Mouse (Mus musculus): ENCODE results near the gene Wnt3. TPM values are rescaled to one million over a fixed set of nuclear protein-coding genes. Genes with fewer than 3 reads are reported as not detected.
A peak's percentile ranks its signal among the peaks of the same experiment; 100 is the strongest.

Gene Wnt3
- polyA plus RNA-seq, 1 experiment from 2014 or later: 0.51 TPM

- Histone ChIP-seq H3K36me3 (ENCODE audit: control insufficient read depth, insufficient read depth) (no peaks in the 10 kb centered on the region), H3K27me3 (replicated peaks; ENCODE audit: control insufficient read depth, insufficient read depth, low read length) (peaks cover 23% of the 10 kb centered on the region), H3K4me2 (replicated peaks; ENCODE audit: low read depth) (no peak overlapping the region), H3K4me3 (ENCODE audit: low read depth, low read length) (no peak overlapping the region), H3K9me3 (ENCODE audit: control insufficient read depth) (peaks cover 3% of the 10 kb centered on the region; the same call in 1 of the 2 replicates), H3K4me1 (replicated peaks; ENCODE audit: control insufficient read depth, insufficient read depth, low read length) (peaks cover 11% of the 10 kb centered on the region; the same call in 1 of the 2 replicates), H3K9ac (ENCODE audit: low read depth, low read length) (no peak overlapping the region), H3K27ac (ENCODE audit: low read depth, low read length) (no peak overlapping the region)
- no peak for ATAC-seq
- 80% methylated on average over 11 of the region's 11 CpGs for WGBS
- no peak for TF ChIP-seq CTCF (IDR thresholded peaks at IDR 0.05; ENCODE audit: low read depth)
Observed at GRCm38 (mm10) chr11:103804126-103804525, 30.2 kb downstream of the Wnt3 start.

- H3K27me3 ChIP-seq (replicated peaks; ENCODE audit: control insufficient read depth, insufficient read depth, low read length): peaks cover 30% of the 10 kb centered on the region
- no peak for ATAC-seq
- 78% methylated on average over 4 of the region's 4 CpGs for WGBS
- H3K4me1 ChIP-seq (replicated peaks; ENCODE audit: control insufficient read depth, insufficient read depth, low read length): peaks cover 5% of the 10 kb centered on the region; the same call in 1 of the 2 replicates
- H3K4me3 ChIP-seq (ENCODE audit: low read depth, low read length): no peak overlapping the region
- no peak overlapping the region for H3K4me2 ChIP-seq (replicated peaks; ENCODE audit: low read depth)
- no peaks in the 10 kb centered on the region for H3K36me3 ChIP-seq (ENCODE audit: control insufficient read depth, insufficient read depth)
- H3K9me3 ChIP-seq (ENCODE audit: control insufficient read depth): peaks cover 3% of the 10 kb centered on the region; the same call in 1 of the 2 replicates
- H3K9ac ChIP-seq (ENCODE audit: low read depth, low read length): no peak overlapping the region
- TF ChIP-seq CTCF (IDR thresholded peaks at IDR 0.05; ENCODE audit: low read depth): no peak
- H3K27ac ChIP-seq (ENCODE audit: low read depth, low read length): no peak overlapping the region
Observed at GRCm38 (mm10) chr11:103804804-103805203, 30.9 kb downstream of the Wnt3 start.

GRCm38 (mm10) chr11:103807966-103808365 lies 34.0 kb downstream of the Wnt3 start:
- Histone ChIP-seq H3K9me3 (ENCODE audit: control insufficient read depth) (peaks cover 3% of the 10 kb centered on the region; the same call in 1 of the 2 replicates), H3K27me3 (replicated peaks; ENCODE audit: control insufficient read depth, insufficient read depth, low read length) (peaks cover 58% of the 10 kb centered on the region), H3K27ac (ENCODE audit: low read depth, low read length) (no peak overlapping the region), H3K4me3 (ENCODE audit: low read depth, low read length) (no peak overlapping the region), H3K36me3 (ENCODE audit: control insufficient read depth, insufficient read depth) (no peaks in the 10 kb centered on the region), H3K4me2 (replicated peaks; ENCODE audit: low read depth) (no peak overlapping the region), H3K4me1 (replicated peaks; ENCODE audit: control insufficient read depth, insufficient read depth, low read length) (no peaks in the 10 kb centered on the region), H3K9ac (ENCODE audit: low read depth, low read length) (no peak overlapping the region)
- no peak for TF ChIP-seq CTCF (IDR thresholded peaks at IDR 0.05; ENCODE audit: low read depth)
- WGBS: 40% methylated on average over 12 of the region's 12 CpGs
- ATAC-seq: no peak

DNA sequence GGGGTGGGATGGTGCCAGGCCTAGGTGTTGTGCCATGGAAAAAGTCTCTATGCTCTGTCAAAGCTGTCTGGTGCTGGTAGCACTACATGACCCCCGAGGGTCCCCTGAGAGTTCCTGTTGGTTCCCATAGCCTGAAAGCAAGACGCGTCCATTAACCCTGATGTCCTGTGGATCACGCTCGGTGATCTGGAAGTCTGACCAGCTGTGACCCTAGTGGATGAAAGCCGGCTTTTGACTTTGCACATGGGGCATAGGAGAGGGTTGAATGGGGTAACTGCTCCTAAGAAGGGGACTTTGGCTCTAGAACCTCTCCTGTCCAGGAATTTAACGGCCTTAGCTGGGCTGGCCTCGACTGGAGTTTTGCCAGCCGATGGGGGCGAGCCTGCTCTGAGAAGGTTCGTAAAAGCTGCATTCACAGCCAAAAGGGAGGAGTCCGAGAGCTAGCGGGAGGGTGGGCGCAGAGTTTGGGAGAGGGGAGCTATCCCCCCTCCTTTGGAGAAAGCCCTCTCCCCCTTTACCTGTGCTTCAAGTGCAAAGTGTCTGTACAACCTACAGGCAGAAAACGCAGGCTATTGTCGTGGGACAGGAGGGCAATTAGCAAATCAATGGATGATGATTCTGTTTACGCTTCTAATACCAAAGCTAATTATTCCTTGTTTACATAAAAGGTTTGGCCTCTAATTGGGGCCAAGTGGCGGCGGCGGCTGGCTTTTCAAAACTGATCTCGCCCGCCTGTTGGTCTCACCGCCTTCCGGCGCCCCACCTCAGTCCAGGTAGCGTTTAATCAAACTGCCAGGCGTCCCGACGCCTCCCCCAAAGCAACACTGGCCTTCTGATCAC lies 35.0 kb downstream of the Wnt3 start:
- no peak overlapping the region for H3K9ac ChIP-seq (ENCODE audit: low read depth, low read length)
- H3K4me1 ChIP-seq (replicated peaks; ENCODE audit: control insufficient read depth, insufficient read depth, low read length): no peaks in the 10 kb centered on the region
- peaks cover 58% of the 10 kb centered on the region for H3K27me3 ChIP-seq (replicated peaks; ENCODE audit: control insufficient read depth, insufficient read depth, low read length)
- 12% methylated on average over 29 of the region's 29 CpGs for WGBS
- ATAC-seq: no peak
- peak overlapping the region; percentile 99 for H3K4me2 ChIP-seq (replicated peaks; ENCODE audit: low read depth)
- peaks cover 3% of the 10 kb centered on the region; the same call in 1 of the 2 replicates for H3K9me3 ChIP-seq (ENCODE audit: control insufficient read depth)
- H3K4me3 ChIP-seq (ENCODE audit: low read depth, low read length): peak overlapping the region; percentile 57
- H3K36me3 ChIP-seq (ENCODE audit: control insufficient read depth, insufficient read depth): no peaks in the 10 kb centered on the region
- TF ChIP-seq CTCF (IDR thresholded peaks at IDR 0.05; ENCODE audit: low read depth): no peak
- no peak overlapping the region for H3K27ac ChIP-seq (ENCODE audit: low read depth, low read length)

GRCm38 (mm10) chr11:103809611-103810598 lies 36.0 kb downstream of the Wnt3 start:
- Histone ChIP-seq H3K36me3 (ENCODE audit: control insufficient read depth, insufficient read depth) (no peaks in the 10 kb centered on the region), H3K4me1 (replicated peaks; ENCODE audit: control insufficient read depth, insufficient read depth, low read length) (0 out of 2 replicates have a peak, but pooled peaks cover under 1% of the 10 kb centered on the region), H3K27ac (ENCODE audit: low read depth, low read length) (no peak overlapping the region), H3K4me2 (replicated peaks; ENCODE audit: low read depth) (peak overlapping the region; percentile 99), H3K27me3 (replicated peaks; ENCODE audit: control insufficient read depth, insufficient read depth, low read length) (peaks cover 58% of the 10 kb centered on the region), H3K4me3 (ENCODE audit: low read depth, low read length) (peak overlapping the region; percentile 57), H3K9ac (ENCODE audit: low read depth, low read length) (peak overlapping the region; percentile 37; the same call in 1 of the 2 replicates), H3K9me3 (ENCODE audit: control insufficient read depth) (peaks cover 3% of the 10 kb centered on the region; the same call in 1 of the 2 replicates)
- peak; percentile 21 for TF ChIP-seq CTCF (IDR thresholded peaks at IDR 0.05; ENCODE audit: low read depth)
- ATAC-seq: 0 out of 2 replicates have a peak, but pooled peaks have one; percentile 25
- WGBS: under 1% methylated on average over 98 of the region's 107 CpGs

Measured in intestine, postnatal 0 days (tissue).